Mouse (Mus musculus): ENCODE measurements around the gene Usp30.

GRCm38 (mm10) chr5:114085501-114085900 lies 20.2 kb downstream of the Usp30 start:
- TF ChIP-seq CTCF (IDR thresholded peaks at IDR 0.05; ENCODE audit: extremely low read depth, insufficient read depth, low read length) (no peak), POLR2A (IDR thresholded peaks at IDR 0.05; ENCODE audit: extremely low read depth, insufficient read depth, low read length) (no peak)
